Mouse (Mus musculus) cortical plate, adult 2 months (tissue): ENCODE measurements around the gene Guca1a.

Experiments used
- CTCF ChIP-seq: fragments of 200-500 bp; IDR thresholded peaks from 2 replicates; pipeline ENCODE4 v1.5.1; 2011; ENCODE audit warnings: mild to moderate bottlenecking, control low read depth, low read length; ENCODE audit not compliant: insufficient read depth; ENCODE audit errors: extremely low read depth
- POLR2A ChIP-seq: fragments of 200-500 bp; IDR thresholded peaks from 2 replicates; pipeline ENCODE4 v1.6.1; 2011; ENCODE audit warnings: mild to moderate bottlenecking, low read length, control low read depth; ENCODE audit not compliant: insufficient read depth; ENCODE audit errors: extremely low read depth

GRCm38 (mm10) chr17:47359964-47360363 lies 40.4 kb downstream of the Guca1a start:
- peak; percentile 48 for TF ChIP-seq CTCF
- no peak for TF ChIP-seq POLR2A
